Mouse (Mus musculus) induced T-regulatory cell, adult 2 months (primary cell): ENCODE data around the gene Gm20716.
A peak's percentile ranks its signal among the peaks of the same experiment; 100 is the strongest.
"Not testable (repeated sequence)": the region's sequence is repeated elsewhere in the genome, so short reads cannot be mapped to it uniquely, and the experiment has no call there.

Experiments used
- DNase-seq: peaks from one replicate; pipeline ENCODE4 v3.0.0-alpha.2; 2012; ENCODE audit warnings: low read depth

Gm20716 gene

DNA sequence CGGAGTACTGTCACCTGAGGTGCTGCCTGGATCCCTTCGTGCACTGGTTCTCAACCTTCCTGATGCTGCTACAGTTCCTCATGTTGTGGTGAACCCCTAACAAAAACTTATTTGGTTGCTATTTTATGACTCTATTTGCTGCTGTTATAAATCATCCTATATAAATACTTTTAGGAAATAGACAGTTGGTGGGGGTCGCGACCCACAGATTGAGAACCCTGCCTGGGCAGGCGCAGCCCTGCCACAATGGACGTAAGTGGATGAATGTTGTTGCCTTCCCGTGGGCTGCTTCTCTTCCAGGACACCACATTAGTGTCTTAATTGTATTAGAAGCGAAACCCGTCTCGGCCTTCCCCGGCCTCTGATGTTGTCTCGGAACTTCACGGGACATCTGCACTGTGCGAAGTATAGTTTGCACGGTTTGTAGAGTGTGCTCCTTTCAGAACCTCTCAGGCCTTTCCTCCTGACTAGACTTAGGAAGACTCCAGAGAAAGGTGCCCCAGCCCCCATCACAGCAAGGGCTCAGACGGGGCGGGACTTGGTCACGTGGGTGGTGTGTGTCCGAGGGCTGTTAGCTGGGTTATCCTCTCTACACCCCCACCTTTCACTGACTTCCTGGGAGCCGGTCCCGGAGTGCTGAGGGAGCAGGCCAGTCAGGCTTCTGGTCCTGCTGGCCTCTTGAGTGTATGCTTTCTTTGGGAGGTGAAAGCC, 63.3 kb downstream of the Gm20716 start:
- no peak for DNase-seq

DNA sequence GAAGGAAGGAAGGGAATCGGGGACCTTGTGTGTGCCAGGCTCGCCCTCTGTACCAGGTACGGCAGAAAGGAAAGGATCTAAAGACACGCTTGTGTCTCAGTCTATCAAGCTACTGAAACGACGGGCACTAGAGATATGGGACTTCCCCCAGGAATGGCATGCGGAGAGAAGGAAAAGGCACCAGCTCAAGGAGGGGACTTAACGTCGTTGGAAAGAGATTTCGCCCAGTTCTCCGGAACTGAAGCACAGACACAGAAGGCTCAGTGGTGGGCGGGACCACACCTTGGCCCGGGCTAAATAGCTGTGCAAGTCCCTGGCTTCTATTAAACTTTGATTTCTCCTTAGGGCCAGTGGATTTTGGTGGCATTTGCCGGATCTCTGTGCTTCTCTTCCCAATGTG, 68.2 kb downstream of the Gm20716 start:
- DNase-seq: peak; percentile 33

DNA sequence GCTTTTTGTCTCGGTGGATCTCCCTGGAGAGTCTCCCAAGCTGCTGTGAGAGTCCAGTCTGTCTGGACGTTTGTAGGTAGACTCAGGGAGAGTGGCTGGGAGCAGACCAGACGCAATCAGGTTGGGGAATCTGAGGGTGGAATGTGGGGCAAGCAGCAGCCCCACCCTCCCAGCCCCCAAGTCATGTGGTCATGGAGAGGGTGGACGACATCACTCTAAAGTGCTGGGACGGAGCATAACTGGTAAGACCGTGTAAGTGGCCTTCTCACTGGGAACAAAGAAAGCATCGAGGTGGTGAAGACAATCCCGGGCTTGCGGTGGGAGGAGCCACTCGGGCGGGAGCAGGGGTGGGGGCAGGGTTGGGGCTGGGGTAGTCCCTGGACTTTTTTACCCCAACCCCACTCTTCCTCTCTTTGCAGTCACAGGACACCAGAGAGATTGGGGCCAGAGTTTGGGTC, 68.6 kb downstream of the Gm20716 start:
- DNase-seq: no peak

DNA sequence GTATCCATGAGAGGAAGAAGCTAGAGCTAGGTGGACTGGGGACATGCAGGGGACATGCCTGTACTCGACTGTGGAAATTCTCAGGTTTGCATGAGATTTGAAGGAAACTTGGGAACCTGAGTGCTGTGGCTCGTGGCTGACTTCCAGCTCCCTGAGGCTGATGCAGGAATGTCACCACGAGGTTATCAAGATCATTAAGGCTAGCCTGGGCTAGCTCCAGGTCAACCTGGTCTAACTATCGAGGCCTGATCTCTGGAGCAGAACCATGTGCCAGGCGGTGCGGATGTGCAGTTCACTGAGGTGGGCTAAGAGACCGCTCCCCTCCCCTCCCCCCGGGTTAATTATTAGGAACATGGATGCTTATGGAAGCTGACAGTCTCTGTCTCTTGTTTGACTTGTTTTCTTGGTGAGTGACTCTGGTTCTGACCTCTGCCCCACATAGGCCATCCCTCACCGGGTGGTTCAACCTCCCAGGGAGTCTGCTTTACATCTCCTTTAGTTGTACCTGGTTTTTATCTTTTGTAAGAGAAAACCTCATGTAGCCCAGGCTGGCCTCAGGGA, 69.7 kb downstream of the Gm20716 start:
- no peak for DNase-seq

DNA sequence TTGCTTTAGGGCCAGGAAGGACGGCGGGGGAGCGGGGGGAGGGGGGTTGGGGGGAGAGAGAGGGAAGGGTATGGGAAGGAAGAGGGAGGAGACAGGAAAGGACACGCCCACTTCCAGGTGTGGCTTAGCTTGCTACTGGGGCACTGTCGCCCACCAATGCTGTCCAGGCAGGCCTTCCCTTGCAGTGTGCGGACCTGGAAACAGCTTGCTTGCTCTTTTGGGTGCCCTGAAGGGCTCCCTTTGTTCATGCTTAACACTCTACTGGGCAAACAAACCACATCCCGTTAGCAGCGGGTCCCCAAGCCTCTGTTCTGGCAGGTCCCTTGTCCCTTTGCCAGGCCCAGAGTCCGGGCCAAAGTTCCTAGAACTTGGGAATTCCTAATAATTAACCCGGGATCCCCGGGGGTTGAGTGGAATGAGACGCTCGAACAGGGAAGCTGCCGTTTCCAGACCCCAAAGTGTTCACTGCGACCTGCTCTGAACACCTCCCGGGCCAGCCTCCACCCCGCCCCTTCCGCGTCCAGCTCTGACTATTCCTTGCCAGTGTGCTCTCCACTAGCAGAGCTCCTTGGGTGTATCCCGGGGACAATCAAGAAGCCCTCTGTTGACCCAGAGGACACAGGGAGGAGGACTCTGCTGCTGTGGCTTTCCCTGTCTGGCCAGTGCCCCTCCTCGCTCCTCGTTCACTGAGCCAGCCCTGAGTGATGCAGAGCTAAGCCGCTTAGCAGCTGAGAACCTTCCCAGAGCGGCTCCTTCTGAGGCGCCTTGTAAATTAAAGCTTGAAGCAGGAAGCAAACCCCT, 71.1 kb downstream of the Gm20716 start:
- peak; percentile 72 for DNase-seq

DNA sequence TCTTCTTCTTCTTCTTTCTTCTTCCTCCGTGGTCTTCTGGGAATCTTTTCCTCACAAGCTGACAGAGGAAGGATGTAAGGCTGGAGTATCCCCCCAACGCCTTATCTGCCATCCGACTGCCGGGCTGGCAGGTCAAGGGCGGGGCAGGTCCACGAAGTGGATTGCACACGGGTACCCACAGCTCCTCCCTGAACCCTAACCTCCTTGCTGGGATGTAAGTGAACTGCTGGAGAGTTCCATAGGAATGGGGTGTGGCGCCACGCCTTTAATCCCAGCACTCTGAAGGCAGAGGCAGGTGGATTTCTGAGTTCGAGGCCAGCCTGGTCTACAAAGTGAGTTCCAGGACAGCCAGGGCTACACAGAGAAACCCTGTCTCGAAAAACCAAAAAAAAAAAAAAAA, 72.2 kb downstream of the Gm20716 start:
- DNase-seq: not testable (repeated sequence)

DNA sequence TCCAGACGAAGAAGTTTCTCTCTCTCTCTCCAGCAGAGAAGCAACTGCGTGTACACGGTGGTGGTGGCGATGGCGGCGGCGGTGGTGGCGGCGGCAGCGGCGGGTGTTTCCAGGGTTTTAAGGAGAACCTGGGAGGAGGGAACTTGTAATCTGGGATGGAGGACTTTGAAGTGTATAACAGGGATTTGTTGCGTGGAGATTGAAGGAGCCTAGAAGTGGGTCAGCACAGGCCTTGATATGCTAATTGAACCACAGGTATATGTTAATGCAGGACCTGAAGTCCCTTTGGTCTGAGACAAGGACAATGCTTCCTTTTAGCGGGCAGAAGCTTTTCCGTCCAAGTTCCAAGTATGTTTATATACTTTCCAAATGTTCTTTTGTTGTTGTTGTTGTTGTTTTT, 73.8 kb downstream of the Gm20716 start:
- DNase-seq: no peak

DNA sequence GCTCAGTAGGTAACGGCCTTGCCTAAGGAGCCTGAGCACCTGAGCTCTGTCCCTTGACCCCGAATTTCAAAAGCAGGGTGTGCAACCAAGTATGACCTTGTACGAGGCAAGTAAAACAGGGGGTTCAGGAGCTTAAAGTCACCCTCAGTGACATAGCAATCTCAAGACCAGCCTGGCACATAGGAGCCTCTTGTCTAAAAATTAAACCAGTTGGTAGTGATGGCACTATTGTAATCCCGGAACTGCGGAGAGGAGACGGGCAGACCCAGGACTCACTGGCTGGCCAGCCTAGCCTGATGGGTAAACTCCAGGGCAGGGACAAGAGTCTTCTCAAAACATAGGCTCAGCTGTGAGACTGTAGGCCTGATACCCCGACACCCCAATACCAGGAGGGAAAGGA, 74.5 kb downstream of the Gm20716 start:
- DNase-seq: no peak

DNA sequence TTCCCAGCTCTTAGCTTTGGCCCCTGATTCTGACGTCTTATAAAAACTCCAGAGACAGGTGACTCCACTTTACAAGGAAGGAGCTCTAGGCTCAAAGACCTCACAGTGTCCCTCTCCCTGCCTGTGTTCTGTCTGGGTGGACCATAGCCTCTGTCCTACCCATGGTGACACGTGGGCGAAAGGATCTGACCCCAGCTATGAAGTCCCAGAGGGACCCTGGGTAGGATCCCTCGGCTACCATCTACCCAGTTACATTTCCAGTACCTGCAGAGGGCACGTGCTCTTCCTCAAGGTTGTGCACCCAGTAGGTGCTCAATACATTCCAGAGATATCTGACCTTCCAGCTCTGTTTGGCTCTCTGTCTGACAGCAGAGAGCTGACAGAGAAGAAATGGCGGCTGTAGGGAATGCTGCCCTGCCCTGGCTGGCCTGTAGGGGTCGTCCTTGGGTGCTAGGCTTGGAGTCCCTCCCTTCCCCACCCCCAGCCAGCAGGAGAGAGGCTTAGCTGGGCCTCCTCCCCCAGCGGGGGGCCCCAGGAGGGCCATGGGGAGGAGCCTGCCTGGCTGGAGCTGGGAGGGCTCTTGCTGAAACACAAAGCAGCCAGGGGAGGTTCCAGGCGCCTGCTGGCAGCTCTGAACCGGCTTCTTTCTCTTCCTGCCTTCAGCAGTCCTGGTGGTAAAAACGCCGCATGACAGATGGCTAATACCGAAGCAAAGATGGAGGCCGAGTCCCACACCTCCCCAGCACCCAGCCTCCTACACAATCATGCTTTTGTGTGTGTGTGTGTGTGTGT, 75.9 kb downstream of the Gm20716 start:
- peak; percentile 86 for DNase-seq

DNA sequence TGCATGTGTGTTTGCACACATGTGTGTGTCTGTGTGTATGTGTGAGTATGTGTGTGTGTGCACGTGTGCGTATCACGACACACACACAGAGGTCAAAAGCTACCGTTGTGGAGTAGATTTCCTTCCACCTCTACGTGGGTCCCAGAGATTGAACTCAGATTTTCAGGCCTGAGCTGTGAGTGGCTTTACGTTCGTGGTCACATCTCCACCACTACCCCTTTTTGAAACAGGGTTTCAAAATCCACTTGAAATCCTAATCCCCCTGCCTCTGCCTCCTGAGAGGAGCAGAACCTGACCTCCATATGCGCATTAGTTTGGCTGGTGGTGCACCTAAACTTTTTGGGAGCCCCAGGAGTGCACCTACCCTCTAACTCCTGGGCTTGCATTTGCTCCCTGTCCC, 80.9 kb downstream of the Gm20716 start:
- DNase-seq: no peak

DNA sequence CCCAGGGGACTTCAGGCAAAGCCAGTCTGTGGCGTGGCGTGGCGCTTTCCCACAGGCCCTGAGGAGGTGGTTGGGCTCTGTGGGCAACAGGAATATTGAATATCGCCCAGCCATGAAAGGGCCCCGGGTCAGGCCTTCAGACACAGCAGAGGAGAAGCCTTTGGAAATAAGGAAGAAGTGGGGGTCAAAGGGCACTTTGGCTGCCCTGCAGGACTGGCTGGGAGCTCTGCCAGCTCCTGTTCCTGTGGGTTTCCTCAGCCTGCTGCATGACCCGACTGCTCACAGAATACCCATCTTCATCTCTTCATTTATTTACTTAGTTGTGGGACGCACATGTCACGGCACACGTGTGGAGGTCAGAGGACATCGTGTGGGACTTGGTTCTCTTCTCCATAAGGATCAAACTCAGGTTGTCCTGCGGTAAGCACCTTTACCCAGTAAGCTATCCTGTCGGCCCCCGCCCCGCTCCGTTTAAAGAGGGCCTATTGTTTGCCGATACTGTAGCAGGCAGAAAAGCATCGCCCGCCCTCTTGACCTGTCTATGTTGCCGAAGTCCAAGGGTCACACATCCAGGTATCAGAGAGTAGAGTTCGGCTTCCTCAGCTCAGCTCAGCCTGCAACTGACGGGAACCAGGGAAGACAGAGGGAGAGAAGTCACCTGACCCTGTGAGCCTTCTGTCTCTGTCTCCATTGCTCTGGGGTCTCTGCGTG, 82.3 kb downstream of the Gm20716 start:
- no peak for DNase-seq

DNA sequence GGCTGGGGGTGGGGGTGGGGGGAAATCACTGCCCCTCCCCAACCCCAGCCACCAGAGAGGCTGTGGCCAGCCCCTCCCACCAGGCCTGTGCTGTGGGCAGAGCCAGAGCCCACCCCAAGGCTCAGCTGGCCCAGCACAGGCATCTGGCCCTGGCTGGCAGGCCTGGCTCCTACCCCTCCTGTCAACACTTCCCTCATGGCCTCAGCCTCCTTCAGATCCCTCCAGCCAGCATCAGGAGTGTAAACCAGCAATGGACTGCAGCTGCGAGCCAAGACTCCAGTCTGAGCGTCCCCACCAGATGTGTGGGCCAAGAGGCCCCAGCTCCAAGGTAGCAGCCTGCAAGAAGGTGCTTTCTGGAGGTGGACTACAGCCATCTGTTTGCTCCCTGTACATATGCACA, 84.7 kb downstream of the Gm20716 start:
- no peak for DNase-seq

DNA sequence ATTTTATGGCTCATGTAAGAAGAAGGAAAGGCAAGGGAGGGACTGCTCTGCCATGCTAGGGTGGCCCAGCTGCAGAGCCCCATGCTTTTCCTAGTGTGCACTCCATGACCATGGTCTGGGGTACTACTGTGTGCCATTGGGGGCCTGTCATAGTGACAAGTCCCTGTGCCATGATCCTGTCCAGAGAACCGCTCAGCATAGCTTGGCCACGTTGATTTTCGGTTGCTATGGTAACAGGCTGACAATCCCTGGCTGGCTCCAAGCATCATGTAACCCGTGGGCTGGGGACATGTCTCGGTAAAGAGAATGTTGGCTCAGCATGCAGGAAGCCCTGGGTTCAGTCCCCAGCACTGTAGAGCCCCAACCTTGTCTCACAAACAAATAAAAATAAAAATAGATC, 86.4 kb downstream of the Gm20716 start:
- no peak for DNase-seq

DNA sequence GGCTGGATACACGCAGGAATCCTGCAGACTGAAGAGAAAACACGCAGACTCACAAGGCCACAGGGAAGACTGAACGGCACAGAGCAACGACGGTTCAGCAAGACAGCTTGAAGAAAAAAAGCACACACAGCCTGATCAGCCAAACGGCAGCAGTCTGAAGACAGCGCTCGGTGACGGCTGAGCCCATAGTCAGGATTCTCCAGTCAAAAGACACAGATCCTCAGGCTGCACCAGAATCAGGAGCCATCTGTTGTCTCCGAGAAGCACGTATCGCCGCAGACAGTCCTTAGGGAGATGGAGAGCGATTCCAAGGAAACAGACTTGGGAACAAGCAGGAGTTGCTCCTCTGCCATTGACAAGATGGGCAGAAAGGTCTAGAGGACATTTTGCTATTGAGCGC, 93.0 kb downstream of the Gm20716 start:
- no peak for DNase-seq
